Mouse (Mus musculus) T-helper 1 cell (primary cell): ENCODE results near the gene Aldh1l1.

Experiments
- in situ Hi-C: fragments of 300-600 bp; cut with MboI, MseI; formaldehyde crosslinking; loops from one replicate; pipeline ENCODE4 v1.15.1; 2025; ENCODE audit warnings: high pct_unique_total_duplicates

Aldh1l1 gene

DNA sequence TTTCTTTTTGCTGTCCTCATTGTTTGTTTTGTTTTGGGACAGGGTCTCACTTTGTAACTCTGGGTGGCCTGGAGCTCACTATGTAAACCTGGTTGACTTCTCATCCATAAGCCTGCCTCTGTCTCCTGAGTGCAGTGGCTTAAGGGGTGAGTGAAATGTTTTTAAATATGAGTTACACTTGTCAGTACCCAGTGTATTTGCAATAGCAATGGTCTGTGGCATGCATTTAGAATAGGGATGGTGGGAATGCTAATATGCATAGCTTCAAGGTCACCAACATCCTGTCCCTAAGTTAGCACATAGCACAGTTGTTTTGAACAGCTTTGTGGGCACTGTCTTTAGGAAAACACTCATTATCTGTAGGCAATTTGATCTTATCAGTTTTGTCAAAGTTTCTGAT lies 21.2 kb downstream of the Aldh1l1 start:
- in situ Hi-C loops, result no loop called here

DNA sequence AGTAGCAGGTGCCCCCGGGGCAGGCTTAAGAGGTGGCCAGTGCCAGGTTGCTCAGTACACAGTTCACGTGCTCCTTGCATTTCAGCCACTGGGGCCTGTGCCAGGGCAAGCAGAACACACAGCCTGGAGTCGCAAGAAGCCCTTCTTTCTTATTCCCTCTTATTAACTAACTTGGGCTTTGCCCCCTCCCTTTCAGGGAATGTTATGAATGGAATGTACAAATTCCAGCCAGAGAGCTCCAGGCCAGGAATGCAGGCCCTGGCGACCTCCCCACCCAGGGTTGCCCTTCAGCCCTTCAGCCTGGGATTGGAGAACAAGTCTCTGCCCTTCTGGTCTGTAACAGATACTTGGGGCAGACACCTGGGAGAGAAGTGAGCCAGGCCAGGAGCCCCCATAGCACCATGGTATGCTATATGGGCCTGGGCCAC lies 22.0 kb downstream of the Aldh1l1 start:
- in situ Hi-C loops, result no loop called here

DNA sequence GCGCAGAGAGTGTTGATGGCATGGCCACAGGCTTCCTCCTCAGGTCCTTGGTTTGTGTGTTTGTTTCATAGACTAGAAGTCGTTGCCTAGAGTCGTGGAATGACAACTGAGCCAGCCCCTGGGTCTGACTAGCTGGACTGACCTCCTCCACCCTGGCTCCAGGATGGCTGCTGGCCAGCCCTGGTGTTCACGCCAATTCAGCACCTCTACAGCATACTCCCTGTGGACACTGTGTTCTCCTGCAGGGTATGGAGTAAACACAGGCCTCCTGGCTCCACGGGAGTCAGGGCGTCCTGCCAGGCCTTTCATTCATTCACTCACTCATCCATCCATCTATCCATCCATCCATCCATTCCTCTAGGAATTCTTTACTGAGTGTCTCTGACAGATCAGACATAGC lies 22.9 kb downstream of the Aldh1l1 start:
- in situ Hi-C loops, result no loop called here

DNA sequence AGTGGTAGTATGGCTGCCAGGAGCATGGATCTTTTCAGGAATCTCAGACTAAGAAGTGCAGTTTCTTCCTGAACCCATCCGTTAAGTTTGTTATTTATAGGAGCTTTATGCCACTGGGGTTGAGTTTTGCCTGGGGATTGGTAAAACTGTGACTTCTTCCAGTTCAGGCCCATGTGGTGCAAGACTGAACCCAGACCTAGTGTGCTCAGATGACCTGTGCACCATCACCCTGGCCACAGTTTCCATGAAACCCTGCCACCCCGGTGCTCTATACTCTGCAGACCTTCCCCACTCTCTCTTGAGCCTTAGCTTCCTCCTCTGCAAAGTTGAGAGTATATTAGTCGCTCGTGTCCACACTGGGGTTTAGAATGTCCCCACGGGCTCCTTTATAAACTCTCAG lies 26.2 kb downstream of the Aldh1l1 start:
- in situ Hi-C loops, result no loop called here

DNA sequence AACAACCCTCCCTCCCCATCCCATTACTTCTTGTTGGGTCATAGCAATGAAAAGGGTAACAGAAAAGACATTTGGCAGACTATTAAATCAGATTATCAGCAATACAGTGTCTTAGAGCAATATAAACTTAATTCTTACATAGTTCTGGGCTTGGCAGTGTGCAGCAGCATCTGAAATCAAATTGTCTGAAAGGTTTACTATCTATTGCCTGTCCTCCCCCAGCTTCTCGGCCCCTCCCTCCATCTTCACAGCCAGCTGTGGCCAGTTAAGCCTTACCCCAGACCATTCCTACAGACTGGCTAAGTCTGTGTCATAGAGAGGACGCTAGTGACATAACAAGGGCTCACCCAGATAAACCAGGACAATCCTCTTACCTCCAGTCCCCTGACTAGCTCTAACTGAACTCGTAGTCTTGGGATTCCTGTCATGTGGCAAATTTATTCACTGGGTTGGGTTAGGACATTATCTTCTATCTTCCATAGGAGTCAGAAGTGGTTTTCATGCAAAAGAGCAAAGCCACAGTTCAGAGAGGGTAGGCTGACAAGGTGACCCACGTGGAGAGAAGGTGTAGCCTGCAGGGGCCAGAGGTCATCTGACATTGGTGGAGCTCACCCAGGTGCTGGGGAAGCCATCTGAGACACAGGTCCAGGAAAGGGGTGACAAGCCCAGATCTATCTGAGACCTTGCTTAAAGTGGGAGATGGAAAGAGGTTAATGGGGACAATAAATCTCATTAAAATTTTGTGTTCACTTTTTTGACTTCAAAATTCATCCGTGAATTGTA lies 27.0 kb downstream of the Aldh1l1 start:
- in situ Hi-C loops, result no loop called here

DNA sequence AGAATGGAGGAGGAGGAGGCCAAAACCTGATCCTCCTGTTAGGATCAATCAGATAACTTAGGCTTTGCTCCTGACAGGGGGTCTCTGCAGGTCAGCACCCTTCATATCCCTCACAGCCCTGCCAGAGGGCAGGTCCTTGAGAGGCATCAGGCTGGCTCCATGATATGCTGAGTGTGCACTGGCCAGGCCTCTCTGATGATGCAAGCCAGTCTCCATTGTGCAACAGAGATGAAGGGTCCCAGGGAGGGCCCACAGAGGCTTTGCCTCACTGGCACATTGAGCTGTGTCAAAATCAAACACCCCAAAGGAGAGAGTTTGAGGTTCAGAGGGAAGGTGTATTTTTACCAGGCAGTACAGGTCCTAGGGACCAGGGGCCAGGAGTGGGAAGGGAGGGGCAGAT lies 28.1 kb downstream of the Aldh1l1 start:
- in situ Hi-C loops, result no loop called here

DNA sequence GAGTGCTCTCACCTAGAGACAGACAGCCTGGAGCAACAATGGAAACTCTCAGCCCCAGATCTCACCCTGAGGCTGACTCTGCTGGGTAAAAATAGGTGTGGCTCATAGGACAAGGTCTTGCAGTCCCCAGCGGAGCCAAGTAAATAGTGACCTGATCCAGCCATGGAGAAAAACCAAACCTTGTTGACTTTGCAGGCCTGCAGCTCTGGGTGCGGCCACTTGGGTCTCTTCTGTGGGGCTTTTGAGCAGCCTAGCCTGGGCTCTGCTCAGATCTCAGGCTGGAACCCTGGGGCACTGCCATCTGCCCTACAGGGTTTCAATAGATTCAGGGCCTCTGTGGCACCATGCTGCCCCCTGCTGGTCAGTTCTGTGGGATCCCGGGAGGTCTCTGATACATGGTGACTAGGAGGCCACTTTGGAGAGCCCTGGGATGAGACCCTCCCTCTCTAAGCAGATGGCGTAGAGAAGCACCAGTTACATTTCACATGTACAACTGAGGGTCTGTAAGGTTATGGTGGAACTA lies 28.7 kb downstream of the Aldh1l1 start:
- in situ Hi-C loops, result no loop called here

DNA sequence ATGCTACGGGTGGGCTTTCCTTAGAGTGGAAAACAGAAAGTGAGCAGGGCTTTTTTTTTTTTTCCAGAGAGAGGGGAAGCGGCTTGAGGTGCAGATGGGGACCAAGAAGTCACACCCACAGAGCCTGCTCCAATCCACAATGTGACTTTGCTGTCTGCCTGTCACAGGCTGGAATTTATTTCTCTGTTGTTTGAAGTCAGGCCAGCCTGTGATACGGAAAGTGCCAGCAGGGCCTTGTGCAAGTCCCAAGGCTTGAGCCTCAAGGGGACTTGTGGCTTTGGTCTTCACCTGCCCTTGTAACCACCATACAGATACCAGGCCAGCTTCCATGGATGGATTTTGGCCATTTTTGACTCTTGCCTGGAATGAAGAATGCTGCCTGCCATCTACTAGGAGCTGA lies 32.7 kb downstream of the Aldh1l1 start:
- in situ Hi-C loops, result no loop called here

DNA sequence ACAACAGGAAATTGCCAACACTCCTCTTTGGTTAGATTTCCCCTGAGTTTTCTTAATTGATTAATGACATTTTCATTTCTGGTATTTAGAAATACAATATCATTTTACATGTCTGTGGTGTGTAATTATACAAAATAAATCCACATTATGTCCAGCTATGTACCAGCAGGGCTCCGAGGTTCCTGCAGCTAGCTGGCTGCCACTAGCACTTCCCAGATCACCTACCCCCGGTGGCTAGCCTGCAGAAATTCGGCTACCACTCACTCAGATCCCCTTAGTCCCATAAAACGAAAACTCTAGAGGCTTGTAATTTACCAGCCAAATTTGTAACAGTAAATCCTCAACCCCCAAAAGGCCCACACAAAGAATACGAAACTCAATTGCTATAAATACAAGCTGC lies 33.1 kb downstream of the Aldh1l1 start:
- in situ Hi-C loops, result no loop called here

DNA sequence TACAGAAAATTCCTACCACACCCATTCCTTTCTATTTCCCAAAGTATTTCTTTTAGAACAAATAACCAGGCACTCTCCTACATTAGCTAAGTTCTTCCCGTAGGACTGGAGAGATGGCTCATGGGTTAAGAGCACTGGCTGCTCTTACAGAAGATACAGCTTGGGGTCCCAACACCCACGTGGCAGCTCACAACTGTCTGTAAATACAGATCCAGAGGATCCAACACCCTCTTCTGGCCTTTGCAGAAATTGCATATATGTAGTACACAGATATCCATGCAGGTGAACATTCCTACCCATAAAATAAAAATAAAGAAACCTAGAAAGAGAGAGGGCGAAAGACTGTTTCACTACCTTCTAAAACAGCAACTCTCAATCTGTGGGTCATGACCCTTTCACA lies 40.2 kb downstream of the Aldh1l1 start:
- in situ Hi-C loops, result no loop called here

DNA sequence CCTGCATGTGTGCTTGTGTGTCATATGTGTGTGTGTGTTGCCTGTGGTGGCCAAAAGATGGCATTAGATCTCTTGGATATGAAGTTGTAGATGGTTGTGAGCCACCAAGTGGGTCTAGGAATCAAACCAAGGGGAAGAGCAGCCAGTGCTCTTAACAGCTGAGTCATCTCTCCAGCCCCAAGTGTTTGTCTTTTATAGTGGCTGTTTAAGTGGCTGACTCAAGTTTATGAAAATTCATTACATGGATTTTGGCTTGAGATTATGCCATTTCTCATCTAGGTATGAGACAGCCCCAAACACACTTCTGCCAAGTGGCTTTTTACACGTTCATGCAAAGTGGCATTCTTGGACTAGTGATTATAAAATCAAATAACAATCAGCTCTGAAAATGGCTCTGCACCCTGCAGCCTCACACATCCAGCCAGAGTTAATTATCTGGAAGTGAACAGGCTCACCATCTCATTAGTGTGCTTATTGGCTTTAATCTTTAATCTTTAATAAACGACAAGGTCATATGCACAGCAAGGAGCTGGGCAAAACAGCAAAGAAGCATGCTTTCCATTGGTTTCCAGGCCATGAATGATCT lies 43.3 kb downstream of the Aldh1l1 start:
- in situ Hi-C loops, result no loop called here

DNA sequence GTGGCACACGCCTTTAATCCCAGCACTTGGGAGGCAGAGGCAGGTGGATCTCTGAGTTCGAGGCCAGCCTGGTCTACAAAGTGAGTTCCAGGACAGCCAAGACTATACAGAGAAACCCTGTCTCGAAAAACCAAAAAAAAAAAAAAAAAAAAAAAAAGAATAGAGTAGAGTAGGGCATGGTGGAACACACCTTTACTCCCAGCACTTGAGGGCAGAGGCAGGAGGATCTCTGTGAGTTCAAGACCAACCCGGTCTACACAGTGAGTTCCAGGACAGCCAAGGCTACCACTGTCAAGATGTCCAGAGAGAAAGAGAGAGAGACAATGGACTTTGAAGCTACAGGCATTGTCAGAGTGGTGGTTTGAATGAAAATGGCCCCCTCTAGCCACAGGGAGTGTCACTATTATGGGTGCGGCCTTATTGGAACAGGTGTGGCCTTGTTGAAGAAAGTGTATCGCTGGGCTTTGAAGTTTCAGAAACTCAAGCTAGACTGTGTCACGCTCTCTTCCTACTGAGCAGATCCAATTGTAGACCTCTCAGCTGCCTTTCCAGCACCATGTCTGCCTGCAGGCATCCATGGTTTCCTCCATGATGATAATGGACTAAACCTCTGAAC lies 46.5 kb downstream of the Aldh1l1 start:
- in situ Hi-C loops, result no loop called here

DNA sequence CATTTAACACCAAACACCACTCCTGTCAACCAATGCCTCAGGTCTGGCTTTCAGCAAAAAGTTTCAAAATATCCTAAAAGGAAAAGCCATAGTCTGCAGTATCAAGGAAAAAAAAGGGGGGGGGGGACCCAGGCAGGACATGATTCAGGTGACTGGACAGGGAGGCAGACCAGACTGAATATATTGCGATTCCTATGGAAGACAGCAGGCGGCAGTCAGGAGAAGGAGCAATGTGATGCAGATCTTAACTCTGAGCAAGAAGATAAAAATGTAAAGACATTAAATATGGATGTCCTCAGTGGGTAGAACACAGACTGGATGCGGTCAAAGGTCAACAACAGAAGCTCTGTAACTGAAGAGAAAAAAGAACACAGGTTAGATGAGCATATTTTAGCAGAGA lies 47.3 kb downstream of the Aldh1l1 start:
- in situ Hi-C loops, result no loop called here

DNA sequence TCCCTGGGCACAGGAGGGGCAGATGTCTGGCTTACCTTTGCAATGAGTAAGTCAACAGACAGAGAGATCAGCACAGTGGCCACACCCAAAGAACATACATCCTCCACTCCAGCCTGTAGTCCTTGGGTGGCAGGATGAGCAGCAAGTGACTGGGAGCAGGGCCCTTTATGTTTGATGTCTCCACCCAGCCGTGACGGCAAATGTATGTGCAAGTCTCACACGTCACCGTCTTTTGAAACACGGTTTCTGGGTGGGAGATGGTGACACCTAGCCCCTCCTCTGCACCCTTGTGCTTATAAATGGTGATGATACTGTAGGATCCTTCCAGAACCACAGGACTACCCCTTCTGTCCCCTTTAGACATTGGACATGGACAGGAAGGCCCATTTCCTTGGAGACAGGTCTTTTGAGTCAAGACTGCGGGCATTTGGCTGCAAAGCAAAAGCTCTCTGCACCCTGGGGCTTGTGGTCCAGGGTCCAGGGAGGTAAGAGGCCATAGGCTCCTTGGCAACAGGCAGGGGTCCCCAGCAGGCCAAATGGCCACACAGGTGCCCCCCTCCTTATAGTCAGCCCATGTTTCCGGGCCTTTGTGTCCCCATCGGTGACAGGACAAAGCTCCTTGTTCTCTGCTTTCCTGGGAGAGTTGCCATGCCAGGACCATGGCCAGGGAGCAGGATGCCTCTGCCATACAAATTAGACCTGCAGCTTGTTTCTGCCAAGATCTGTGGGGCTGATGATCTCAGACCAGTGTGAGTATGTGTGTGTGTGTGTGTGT lies 48.7 kb downstream of the Aldh1l1 start:
- in situ Hi-C loops, result no loop called here

DNA sequence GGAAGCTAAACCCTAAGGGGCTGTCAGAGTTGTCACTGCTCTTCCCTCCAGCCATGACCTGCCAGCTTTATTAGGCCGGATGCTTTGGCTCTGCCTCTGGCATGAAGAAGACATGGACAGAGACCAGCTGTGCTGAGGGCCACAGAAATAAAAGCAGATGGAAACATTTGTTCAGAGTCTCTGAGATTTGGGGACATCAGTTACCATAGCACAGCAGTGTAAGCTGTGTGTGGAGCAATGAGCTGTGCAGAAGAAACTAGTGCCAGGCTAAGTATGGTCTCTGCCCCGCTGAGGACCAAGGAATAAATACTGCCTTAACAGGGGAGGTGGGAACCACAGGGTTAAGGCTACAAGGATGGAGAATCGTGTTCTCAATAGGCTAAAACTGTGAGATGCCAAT lies 50.6 kb downstream of the Aldh1l1 start:
- in situ Hi-C loops, result no loop called here

DNA sequence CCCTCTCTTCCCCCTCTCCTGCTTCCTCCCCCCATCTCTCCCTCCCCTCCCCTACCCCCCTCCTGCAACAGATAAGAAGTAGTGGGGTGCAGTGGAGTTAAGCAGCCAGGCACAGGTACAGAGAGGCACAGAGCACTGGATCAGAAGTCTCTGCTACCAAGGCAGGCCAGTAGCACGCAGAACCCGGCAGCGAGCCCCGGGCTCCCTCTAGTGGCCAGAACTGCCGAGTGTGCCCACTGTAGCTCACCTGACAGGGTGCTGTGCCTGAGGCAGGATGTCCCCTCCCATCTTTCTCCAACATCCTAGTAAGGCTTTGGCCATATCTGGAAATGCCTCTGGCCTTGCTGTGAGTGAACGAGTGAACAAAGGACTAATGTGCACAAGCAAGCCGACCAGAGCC lies 51.7 kb downstream of the Aldh1l1 start:
- in situ Hi-C loops, result no loop called here

DNA sequence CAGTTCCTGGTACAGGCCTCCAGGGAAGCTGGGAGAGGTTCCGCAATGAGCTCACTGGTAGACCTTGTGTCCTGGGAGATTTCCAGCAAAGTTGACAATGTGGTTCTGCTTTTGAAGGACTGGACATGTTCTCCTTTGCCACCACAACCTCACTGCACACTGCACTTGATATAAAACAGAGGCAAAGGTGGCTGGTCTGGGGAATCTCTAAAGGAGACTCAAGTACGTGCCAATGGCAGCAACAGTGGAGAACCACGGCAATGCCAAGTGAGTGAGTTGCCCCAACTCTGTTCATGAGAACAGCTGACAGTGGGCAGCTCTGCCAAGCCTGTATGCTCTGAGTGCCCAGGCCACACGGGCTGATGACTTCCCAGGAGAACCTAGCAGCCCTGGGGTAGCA lies 53.0 kb downstream of the Aldh1l1 start:
- in situ Hi-C loops, result no loop called here

DNA sequence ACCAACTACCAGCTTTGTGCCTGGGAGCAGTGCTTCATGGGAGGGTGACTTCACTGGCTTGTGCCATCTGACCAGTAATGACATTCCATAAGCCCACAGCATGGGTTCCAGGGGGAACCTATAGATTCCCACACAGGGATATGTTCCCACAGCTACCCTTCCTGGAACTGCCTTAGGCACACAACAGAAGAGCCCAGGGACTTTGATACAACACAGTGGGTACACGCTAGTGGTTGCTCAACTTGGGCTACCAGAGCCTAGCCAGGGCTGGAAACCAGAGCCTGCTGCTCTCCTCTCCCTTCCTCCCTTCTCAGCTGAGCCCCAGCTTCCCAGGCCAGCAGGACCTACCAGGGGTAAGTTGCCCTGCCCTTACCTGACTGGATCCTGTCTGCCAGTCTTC lies 54.3 kb downstream of the Aldh1l1 start:
- in situ Hi-C loops, result no loop called here

DNA sequence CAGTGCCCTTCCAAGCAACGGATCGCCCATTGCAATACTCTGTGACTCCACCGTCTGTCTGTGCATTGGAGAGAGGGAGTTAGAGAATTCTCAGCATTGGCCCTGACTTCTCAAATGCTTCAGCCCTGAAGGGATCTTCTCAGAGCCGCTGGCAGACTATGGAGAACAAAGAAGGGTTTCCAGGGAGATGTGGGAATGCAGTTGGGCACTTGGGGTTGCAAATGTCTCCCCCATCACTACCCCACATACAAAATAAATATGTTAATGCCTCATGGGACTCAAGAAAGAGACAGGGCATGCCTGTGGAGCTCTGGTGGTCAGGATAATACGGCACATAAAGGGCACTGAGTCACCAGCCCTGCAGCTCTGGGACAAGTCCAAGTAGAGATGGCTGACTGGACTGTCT lies 55.1 kb downstream of the Aldh1l1 start:
- in situ Hi-C loops, result no loop called here

DNA sequence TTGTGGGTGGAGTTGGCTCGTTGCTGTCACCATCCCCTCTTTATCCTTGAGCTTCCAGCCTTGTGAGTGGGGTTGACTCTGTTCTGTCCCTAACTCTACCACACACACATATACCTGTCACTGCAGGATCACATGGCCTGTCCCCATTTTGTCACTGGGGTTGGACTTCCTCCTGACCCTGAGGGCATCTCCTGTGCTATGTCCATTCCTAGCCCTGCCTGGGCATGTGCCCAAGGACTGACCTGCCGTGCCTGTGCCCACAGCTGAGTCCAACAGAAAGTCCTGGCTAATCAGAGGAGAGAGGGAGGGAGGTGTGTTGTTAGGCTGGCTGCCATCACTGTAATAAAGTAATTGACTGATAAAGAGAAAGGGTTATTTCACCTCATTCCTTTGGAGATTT lies 58.2 kb downstream of the Aldh1l1 start:
- in situ Hi-C loops, result no loop called here

DNA sequence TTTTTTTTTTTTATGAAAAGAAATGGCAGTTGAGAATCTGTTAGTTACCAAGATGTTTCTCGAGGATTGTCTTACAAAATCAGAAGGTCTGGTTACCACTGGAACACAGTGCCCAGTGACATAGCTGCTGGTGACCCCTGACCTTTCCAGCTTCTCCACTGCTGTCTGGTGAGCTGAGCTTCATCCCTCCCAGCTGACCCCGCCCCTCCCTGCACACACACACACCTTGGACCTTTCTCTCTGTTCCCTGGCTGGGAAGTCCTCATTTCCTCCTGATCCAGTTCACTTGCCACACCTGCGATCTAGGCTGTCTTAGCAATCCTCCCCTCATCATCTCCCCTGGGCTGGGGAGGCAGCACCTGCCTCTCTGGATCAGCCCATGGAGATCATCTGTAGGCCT lies 60.0 kb downstream of the Aldh1l1 start:
- in situ Hi-C loops, result no loop called here

DNA sequence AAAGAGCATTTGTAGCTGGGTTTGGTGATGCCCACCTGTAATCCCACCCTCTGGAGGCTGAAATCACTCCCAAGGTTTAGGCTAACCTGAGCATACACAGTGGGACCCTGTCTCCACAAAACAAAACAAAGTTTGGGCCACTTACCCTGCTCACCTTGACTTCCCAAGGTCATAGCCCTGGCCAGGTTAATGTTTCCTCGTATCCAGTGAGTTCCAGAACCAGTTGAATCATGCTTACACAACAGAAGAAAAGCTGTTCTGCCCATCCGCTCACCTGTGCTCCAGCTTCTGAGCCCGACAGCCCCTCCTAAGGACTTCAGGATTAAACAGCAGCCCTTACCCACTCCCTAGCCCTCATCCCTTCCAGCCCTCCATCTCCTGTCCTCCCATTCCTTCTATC lies 60.8 kb downstream of the Aldh1l1 start:
- in situ Hi-C loops, result no loop called here
